Mouse (Mus musculus): ENCODE data around the gene Nipsnap3b. TPM values are rescaled to one million over a fixed set of nuclear protein-coding genes. Genes with fewer than 3 reads are reported as not detected.

Nipsnap3b gene
- polyA plus RNA-seq (2017; shearing (Covaris generic)), result 10 to 100 TPM; 66.5 to 86.9 TPM

GRCm38 (mm10) chr4:53011732-53012361 lies at the start of gene Nipsnap3b:
Gene Nipsnap3b, plus strand, starts transcription at chr4:53011880.

GRCm38 (mm10) chr4:52964247-52964646 lies 47.4 kb upstream of the Nipsnap3b start, which contains the start of gene Olfr270:
Gene Olfr270, plus strand, starts transcription at chr4:52964547.

GRCm38 (mm10) chr4:52989248-52989647 lies 22.4 kb upstream of the Nipsnap3b start, which contains the start of gene Nipsnap3a:
Gene Nipsnap3a, plus strand, starts transcription at chr4:52989272.

Other genes starting within 250 kb of the Nipsnap3b start
- gene Olfr275, start 197.3 kb upstream of the Nipsnap3b start, polyA plus RNA-seq (2017; shearing (Covaris generic)), result under 1 TPM in 1 of 2 experiments, not detected in 1; 0.10 TPM
- not detected for gene Olfr273, start 152.6 kb upstream of the Nipsnap3b start, polyA plus RNA-seq (2017; shearing (Covaris generic))
- gene Olfr272, start 92.7 kb upstream of the Nipsnap3b start, polyA plus RNA-seq (2017; shearing (Covaris generic)), result not detected
- gene Olfr270, start 47.3 kb upstream of the Nipsnap3b start, polyA plus RNA-seq (2017; shearing (Covaris generic)), result not detected
- gene Nipsnap3a, start 22.6 kb upstream of the Nipsnap3b start, polyA plus RNA-seq (2017; shearing (Covaris generic)), result under 1 TPM in 1 of 2 experiments, not detected in 1; 0.66 TPM
- gene Abca1, start 148.0 kb downstream of the Nipsnap3b start, polyA plus RNA-seq (2017; shearing (Covaris generic)), result 10 to 100 TPM in 1 of 2 experiments, 1 to 10 TPM in 1; 3.2 to 19.1 TPM

All from activated CD4-positive, CD25-positive, alpha-beta regulatory T cell (primary cell).